Comparison of ENCODE assay signal across 11 mouse cellular contexts in genomic region chr11:76291960-76292359, GRCm38 (mm10). TPM values are rescaled to one million over a fixed set of nuclear protein-coding genes. Genes with fewer than 3 reads are reported as not detected.
DNase-seq lines count a peak whose midpoint lies in the region; ATAC-seq and TF ChIP-seq lines count a peak whose summit lies in the region.
"Had no signal": no experiment of that assay in that cellular context is flagged by ENCODE, and none has a peak within 500 bp of the region (broad histone marks: within the 10 kb centered on the region; RNA-seq: fewer than 3 reads in every experiment).

No protein-coding gene starts in this region.

- H3K27me3 ChIP-seq in heart, embryonic 11.5 days (ENCODE audit: control insufficient read depth, insufficient read depth, low read length), result no peaks in the 10 kb centered on the region
- H3K27me3 ChIP-seq in midbrain, embryonic 10.5 days (ENCODE audit: low read depth, poor library complexity, severe bottlenecking), result no peaks in the 10 kb centered on the region
- no peaks in the 10 kb centered on the region for H3K27me3 ChIP-seq in midbrain, embryonic 14.5 days (ENCODE audit: control insufficient read depth, insufficient read depth, low read length)
- H3K27me3 ChIP-seq in hindbrain, postnatal 0 days (ENCODE audit: insufficient read depth, low read length), result no peaks in the 10 kb centered on the region
- no peaks in the 10 kb centered on the region for H3K27me3 ChIP-seq in stomach, embryonic 15.5 days (replicated peaks)
- H3K27me3 ChIP-seq: liver, embryonic 15.5 days had no signal

- DNase-seq in heart, postnatal 10 days, result no peak
- DNase-seq in midbrain, embryonic 10.5 days (ENCODE audit: low spot score), result no peak
- DNase-seq in midbrain, embryonic 14.5 days, result no peak
- no peak for DNase-seq in hindbrain, postnatal 0 days (ENCODE audit: low spot score)
- no peak for DNase-seq in frontal cortex, postnatal 10 days (ENCODE audit: low spot score in 2 of 2)
- no peak for DNase-seq in cerebellum, postnatal 10 days
- DNase-seq: cerebellum, adult 8-10 months had no signal

- no peaks in the 10 kb centered on the region for H3K9me3 ChIP-seq in heart, embryonic 11.5 days (replicated peaks; ENCODE audit: control insufficient read depth, low read length)
- no peaks in the 10 kb centered on the region for H3K9me3 ChIP-seq in midbrain, embryonic 10.5 days (replicated peaks)
- no peaks in the 10 kb centered on the region for H3K9me3 ChIP-seq in midbrain, embryonic 14.5 days (ENCODE audit: control insufficient read depth, low read length)
- no peaks in the 10 kb centered on the region for H3K9me3 ChIP-seq in hindbrain, postnatal 0 days (ENCODE audit: low read length)
- H3K9me3 ChIP-seq in stomach, embryonic 15.5 days, result no peaks in the 10 kb centered on the region
- H3K9me3 ChIP-seq: liver, embryonic 15.5 days had no signal

- intact Hi-C loops in heart, postnatal 10 days (cut with DNase I), result no loop called here

- no peak overlapping the region for H3K4me3 ChIP-seq in heart, embryonic 11.5 days (ENCODE audit: low read depth, low read length)
- H3K4me3 ChIP-seq in midbrain, embryonic 10.5 days, result no peak overlapping the region
- H3K4me3 ChIP-seq in midbrain, embryonic 14.5 days (replicated peaks; ENCODE audit: low read depth, low read length), result no peak overlapping the region
- H3K4me3 ChIP-seq in hindbrain, postnatal 0 days (ENCODE audit: low read length), result no peak overlapping the region
- H3K4me3 ChIP-seq in stomach, embryonic 15.5 days (replicated peaks), result no peak overlapping the region
- H3K4me3 ChIP-seq: liver, embryonic 15.5 days had no signal

- H3K36me3 ChIP-seq in heart, embryonic 11.5 days (ENCODE audit: control insufficient read depth, insufficient read depth, low read length), result no peaks in the 10 kb centered on the region
- H3K36me3 ChIP-seq in midbrain, embryonic 10.5 days, result 0 out of 2 replicates have a peak, but pooled peaks cover 5% of the 10 kb centered on the region
- no peaks in the 10 kb centered on the region for H3K36me3 ChIP-seq in midbrain, embryonic 14.5 days (ENCODE audit: control insufficient read depth, insufficient read depth, low read length)
- no peaks in the 10 kb centered on the region for H3K36me3 ChIP-seq in hindbrain, postnatal 0 days (ENCODE audit: insufficient read depth, low read length)
- no peaks in the 10 kb centered on the region for H3K36me3 ChIP-seq in stomach, embryonic 15.5 days
- H3K36me3 ChIP-seq: liver, embryonic 15.5 days had no signal

- peaks cover 46% of the 10 kb centered on the region for H3K4me1 ChIP-seq in heart, embryonic 11.5 days (ENCODE audit: control insufficient read depth, insufficient read depth, low read length)
- H3K4me1 ChIP-seq in midbrain, embryonic 10.5 days, result peaks cover 98% of the 10 kb centered on the region
- H3K4me1 ChIP-seq in midbrain, embryonic 14.5 days (ENCODE audit: control insufficient read depth, insufficient read depth, low read length), result peaks cover 50% of the 10 kb centered on the region
- H3K4me1 ChIP-seq in hindbrain, postnatal 0 days (ENCODE audit: insufficient read depth, low read length), result peaks cover 35% of the 10 kb centered on the region
- H3K4me1 ChIP-seq in stomach, embryonic 15.5 days, result peaks cover 42% of the 10 kb centered on the region

- no peak for TF ChIP-seq CTCF in hindbrain, postnatal 0 days (IDR thresholded peaks at IDR 0.05; ENCODE audit: low read depth)

- WGBS in heart, embryonic 11.5 days (ENCODE audit: insufficient replicate concordance), result 30% methylated on average over 4 of the region's 4 CpGs
- WGBS in midbrain, embryonic 10.5 days, result 86% methylated on average over 4 of the region's 4 CpGs
- WGBS in midbrain, embryonic 14.5 days, result 79% methylated on average over 4 of the region's 4 CpGs
- 55% methylated on average over 4 of the region's 4 CpGs for WGBS in hindbrain, postnatal 0 days
- 72% methylated on average over 4 of the region's 4 CpGs for WGBS in stomach, embryonic 15.5 days

- no peak overlapping the region; the same call in 1 of the 2 replicates for H3K4me2 ChIP-seq in heart, embryonic 11.5 days
- H3K4me2 ChIP-seq in midbrain, embryonic 14.5 days (ENCODE audit: low read length), result no peak overlapping the region
- no peak overlapping the region for H3K4me2 ChIP-seq in hindbrain, postnatal 0 days (ENCODE audit: low read depth, low read length)
- no peak overlapping the region for H3K4me2 ChIP-seq in stomach, embryonic 15.5 days
- H3K4me2 ChIP-seq: liver, embryonic 15.5 days had no signal

- no peak; the same call in 1 of the 2 replicates for ATAC-seq in heart, embryonic 11.5 days (replicated peaks; ENCODE audit: insufficient number of reproducible peaks, low FRiP score, low TSS enrichment)
- no peak for ATAC-seq in midbrain, embryonic 14.5 days (ENCODE audit: low FRiP score, low TSS enrichment)
- no peak for ATAC-seq in hindbrain, postnatal 0 days
- no peak for ATAC-seq in stomach, embryonic 15.5 days (ENCODE audit: insufficient read depth, low FRiP score, low read depth)
- ATAC-seq: CD4-positive, CD25-positive, alpha-beta regulatory T cell, adult 4 months had no signal

- H3K27ac ChIP-seq in heart, embryonic 11.5 days (ENCODE audit: low read depth, low read length), result peak overlapping the region; percentile 65
- H3K27ac ChIP-seq in midbrain, embryonic 10.5 days (replicated peaks), result peak overlapping the region; percentile 77
- no peak overlapping the region for H3K27ac ChIP-seq in midbrain, embryonic 14.5 days (replicated peaks; ENCODE audit: low read depth, low read length)
- peak overlapping the region; percentile 51; the same call in 1 of the 2 replicates for H3K27ac ChIP-seq in hindbrain, postnatal 0 days
- H3K27ac ChIP-seq in stomach, embryonic 15.5 days, result peak overlapping the region; percentile 46; the same call in 1 of the 2 replicates
- H3K27ac ChIP-seq: liver, embryonic 15.5 days had no signal

- H3K9ac ChIP-seq in heart, embryonic 11.5 days (ENCODE audit: low read depth, low read length), result no peak overlapping the region
- no peak overlapping the region for H3K9ac ChIP-seq in midbrain, embryonic 14.5 days (replicated peaks; ENCODE audit: low read length)
- H3K9ac ChIP-seq in hindbrain, postnatal 0 days (replicated peaks; ENCODE audit: low read length), result no peak overlapping the region
- no peak overlapping the region for H3K9ac ChIP-seq in stomach, embryonic 15.5 days
- H3K9ac ChIP-seq: liver, embryonic 15.5 days had no signal

RNA-seq across cellular contexts. Expression of gene Glod4, which starts 48.4 kb away (rescaled TPM):
- polyA plus RNA-seq in heart, embryonic 11.5 days (2014; fragmentation: Nextera tagmentation; extraction: Ambion mirVana), result 128 TPM in 2 replicates
- 10 to 100 TPM; 51.3 to 53.7 TPM for total RNA-seq in heart, postnatal 10 days (2021)
- polyA plus RNA-seq in midbrain, embryonic 10.5 days (2016; fragmentation: Nextera tagmentation; extraction: Ambion mirVana), result 130 and 135 TPM in 2 replicates
- 114 and 141 TPM in 2 replicates for polyA plus RNA-seq in midbrain, embryonic 14.5 days (2014; fragmentation: Nextera tagmentation; extraction: Ambion mirVana)
- 34.2 and 39.8 TPM in 2 replicates for total RNA-seq in hindbrain, postnatal 0 days (2014; rRNA removed)
- polyA plus RNA-seq in hindbrain, postnatal 0 days (2015; fragmentation: Nextera tagmentation; extraction: Ambion mirVana), result 116 and 118 TPM in 2 replicates
- polyA plus RNA-seq in stomach, embryonic 15.5 days (2015; fragmentation: Nextera tagmentation; extraction: Ambion mirVana), result 119 and 123 TPM in 2 replicates

RNA-seq across cellular contexts. Expression of gene Mrm3, which starts 48.4 kb away (rescaled TPM):
- polyA plus RNA-seq in heart, embryonic 11.5 days (2014; fragmentation: Nextera tagmentation; extraction: Ambion mirVana), result 21.1 and 21.6 TPM in 2 replicates
- total RNA-seq in heart, postnatal 10 days (2021), result 10 to 100 TPM; 17.4 to 19.2 TPM
- 23.4 and 24.5 TPM in 2 replicates for polyA plus RNA-seq in midbrain, embryonic 10.5 days (2016; fragmentation: Nextera tagmentation; extraction: Ambion mirVana)
- polyA plus RNA-seq in midbrain, embryonic 14.5 days (2014; fragmentation: Nextera tagmentation; extraction: Ambion mirVana), result 21.0 and 22.7 TPM in 2 replicates
- total RNA-seq in hindbrain, postnatal 0 days (2014; rRNA removed), result 11.9 and 19.2 TPM in 2 replicates
- 22.5 and 22.8 TPM in 2 replicates for polyA plus RNA-seq in hindbrain, postnatal 0 days (2015; fragmentation: Nextera tagmentation; extraction: Ambion mirVana)
- polyA plus RNA-seq in stomach, embryonic 15.5 days (2015; fragmentation: Nextera tagmentation; extraction: Ambion mirVana), result 24.7 and 25.8 TPM in 2 replicates
